Mouse (Mus musculus) liver, embryonic 14.5 days (tissue): Measurements from ENCODE around the gene Mrps24. TPM values are rescaled to one million over a fixed set of nuclear protein-coding genes. Genes with fewer than 3 reads are reported as not detected.

Experiments used
- ATAC-seq: fragments of 200-750 bp; cut with Nextera tagmentation; 2 replicates; pipeline ENCODE4 v1.8.0; 2017; ENCODE audit warnings: moderate number of reproducible peaks, mild to moderate bottlenecking, moderate library complexity; ENCODE audit not compliant: insufficient read depth
- DNase-seq, 3 experiments: peaks; one replicate each; pipeline ENCODE4 v3.0.0-alpha.2; 2012 to 2013; ENCODE audit warnings: low read depth in 3 of 3, low spot score in 3 of 3
- H3K27ac ChIP-seq: fragments of 300-500 bp; sonication (generic); 2 replicates; pipeline ENCODE4 v1.5.1; 2014; ENCODE audit warnings: moderate library complexity, mild to moderate bottlenecking, control low read depth, inconsistent platforms
- H3K27me3 ChIP-seq: fragments of 300-500 bp; sonication (generic); 2 replicates; pipeline ENCODE4 v1.6.1; 2014; ENCODE audit warnings: mild to moderate bottlenecking, low read length, moderate library complexity; ENCODE audit not compliant: control insufficient read depth, insufficient read depth
- H3K36me3 ChIP-seq: fragments of 300-500 bp; sonication (generic); replicated peaks from 2 replicates; pipeline ENCODE4 v1.6.1; 2014; ENCODE audit warnings: low read depth; ENCODE audit not compliant: control insufficient read depth, insufficient read depth
- H3K4me1 ChIP-seq, 2 experiments: fragments of 200-500 bp in 1 of 2; fragments of 300-500 bp in 1 of 2; sonication (generic) in 1 of 2; replicated peaks; 2 replicates each; pipeline ENCODE4 v1.6.1; 2012 to 2014; ENCODE audit warnings: antibody characterized with exemption in 1 of 2, inconsistent platforms in 1 of 2, low read length in 1 of 2; ENCODE audit not compliant: control insufficient read depth in 2 of 2, insufficient read depth in 2 of 2
- H3K4me2 ChIP-seq: fragments of 300-500 bp; sonication (generic); 2 replicates; pipeline ENCODE4 v1.6.1; 2014; ENCODE audit warnings: low read depth, mild to moderate bottlenecking, control low read depth, moderate library complexity
- H3K4me3 ChIP-seq, 2 experiments: fragments of 200-500 bp in 1 of 2; fragments of 300-500 bp in 1 of 2; sonication (generic) in 1 of 2; 2 replicates each; pipeline ENCODE4 v1.5.1; 2012 to 2014; ENCODE audit warnings: low read depth in 2 of 2, low read length in 2 of 2, mild to moderate bottlenecking in 2 of 2, control low read depth in 1 of 2, inconsistent platforms in 1 of 2, moderate library complexity in 1 of 2; ENCODE audit not compliant: insufficient read depth in 1 of 2
- H3K9ac ChIP-seq: fragments of 300-500 bp; sonication (generic); replicated peaks from 2 replicates; pipeline ENCODE4 v1.6.1; 2014; ENCODE audit warnings: mild to moderate bottlenecking, control low read depth, moderate library complexity
- H3K9me3 ChIP-seq: fragments of 300-500 bp; sonication (generic); 2 replicates; pipeline ENCODE4 v1.6.1; 2016; ENCODE audit warnings: low read length, mixed read lengths; ENCODE audit not compliant: control insufficient read depth
- CTCF ChIP-seq: IDR thresholded peaks from 2 replicates; pipeline ENCODE4 v1.5.1; 2016; ENCODE audit warnings: antibody characterized with exemption, low read depth, control low read depth
- EP300 ChIP-seq: IDR thresholded peaks from 2 replicates; pipeline ENCODE4 v1.6.1; 2016; ENCODE audit warnings: antibody characterized with exemption, low read depth
- WGBS: fragments of 180-500 bp; shearing (Covaris S2); extraction: QIAGEN DNeasy Blood & Tissue Kit; methylation state at CpG from one replicate; pipeline ENCODE4 v1.1.7; 2014; ENCODE audit not compliant: insufficient replicate concordance; 5-methylcytosine and 5-hydroxymethylcytosine counted together
- polyA plus RNA-seq, 2 experiments: library from polyadenylated mRNA; depleted of rRNA in 1 of 2; stranded (reverse) in 1 of 2; unstranded in 1 of 2; fragments of >200 nt; fragmentation: Nextera tagmentation in 1 of 2; extraction: Ambion mirVana in 1 of 2; gene quantifications; 2 replicates each; pipeline versions ENCODE4 v1.2.1 to v1.2.3; 2012 to 2014

The Mrps24 gene
- polyA plus RNA-seq, 2 experiments = 61.8 to 130 TPM

DNA sequence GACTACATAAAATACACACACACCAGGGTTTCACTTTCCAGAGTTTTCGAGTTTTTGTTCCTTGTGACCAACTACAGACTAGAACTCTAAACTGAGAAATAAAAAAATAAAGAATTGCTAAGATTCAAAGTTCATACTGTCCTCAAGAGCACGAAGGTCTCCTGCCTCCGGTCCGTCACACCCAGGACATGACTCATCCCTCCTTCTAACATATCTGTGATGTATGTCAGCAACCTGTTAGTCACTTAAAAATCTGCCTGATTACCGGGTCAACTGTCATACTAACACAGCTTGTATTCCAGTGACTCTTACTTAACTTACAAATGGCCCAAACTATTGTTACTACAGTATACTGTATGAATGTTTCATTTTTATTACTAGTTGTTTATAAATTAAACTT lies 21.7 kb upstream of the Mrps24 start:
- Histone ChIP-seq H3K27ac (no peak overlapping the region), H3K4me3 (no peak overlapping the region), H3K36me3 (no peaks in the 10 kb centered on the region), H3K27me3 (no peaks in the 10 kb centered on the region), H3K9me3 (no peaks in the 10 kb centered on the region), H3K4me1 (peaks cover 6 to 9% of the 10 kb centered on the region in 2 experiments; a peak in 3 of 4 replicates), H3K9ac (no peak overlapping the region), H3K4me2 (no peak overlapping the region)
- no peak for TF ChIP-seq CTCF
- no peak for TF ChIP-seq EP300
- DNase-seq (no peak), ATAC-seq (no peak)
- 49% methylated on average over 5 of the region's 5 CpGs for WGBS

DNA sequence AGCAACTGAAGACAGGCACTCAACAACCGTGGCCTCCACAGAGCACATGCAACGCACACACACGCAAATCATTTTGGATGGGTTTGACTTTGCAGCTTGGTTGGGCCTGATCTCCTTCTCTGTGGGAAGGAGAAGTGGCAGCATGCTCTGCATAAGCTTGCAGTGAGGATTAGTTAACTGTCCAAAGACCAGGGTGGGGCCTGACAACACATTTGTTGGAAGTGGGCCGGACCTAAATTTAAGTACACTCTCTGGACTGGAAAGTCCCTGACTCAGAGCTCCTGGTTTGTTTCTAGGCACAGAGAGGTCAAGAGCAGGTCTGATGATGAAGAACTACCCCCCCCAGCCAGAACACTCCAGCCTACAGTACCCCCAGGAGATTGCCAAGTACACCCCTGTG lies 18.8 kb upstream of the Mrps24 start:
- no peaks in the 10 kb centered on the region for H3K9me3 ChIP-seq
- no peak for TF ChIP-seq CTCF
- no peak for TF ChIP-seq EP300
- H3K27ac ChIP-seq = no peak overlapping the region
- H3K4me2 ChIP-seq = no peak overlapping the region
- 88% methylated on average over 4 of the region's 4 CpGs for WGBS
- H3K4me3 ChIP-seq = no peak overlapping the region
- H3K9ac ChIP-seq = no peak overlapping the region
- no peaks in the 10 kb centered on the region for H3K36me3 ChIP-seq
- H3K4me1 ChIP-seq = no peaks in the 10 kb centered on the region
- DNase-seq (no peak), ATAC-seq (no peak)
- no peaks in the 10 kb centered on the region for H3K27me3 ChIP-seq

DNA sequence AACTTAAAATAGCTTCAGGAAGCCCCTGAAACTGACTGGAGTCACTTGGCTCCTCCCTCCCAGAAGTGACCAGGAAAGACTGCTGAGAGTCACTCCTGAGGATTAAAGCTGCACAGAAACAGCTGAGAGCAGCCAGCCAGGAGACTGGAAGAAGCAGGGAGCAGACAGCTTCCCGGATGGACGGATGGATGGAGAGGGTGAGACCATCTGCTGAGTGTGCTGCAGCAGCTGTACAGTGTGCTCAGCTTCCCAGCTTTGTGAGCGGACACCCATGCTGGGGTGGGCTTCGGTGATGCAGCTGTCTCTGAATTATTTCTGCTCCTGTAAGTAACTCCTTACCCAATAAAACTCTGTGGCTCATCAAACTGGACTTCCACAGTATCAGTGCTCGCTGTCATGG lies 16.9 kb upstream of the Mrps24 start:
- Histone ChIP-seq H3K9ac (no peak overlapping the region), H3K4me2 (no peak overlapping the region), H3K27ac (no peak overlapping the region), H3K27me3 (no peaks in the 10 kb centered on the region), H3K9me3 (no peaks in the 10 kb centered on the region), H3K4me1 (peaks cover 0 to 4% of the 10 kb centered on the region in 2 experiments; a peak in 2 of 4 replicates), H3K4me3 (no peak overlapping the region), H3K36me3 (no peaks in the 10 kb centered on the region)
- WGBS = 69% methylated on average over 5 of the region's 5 CpGs
- TF ChIP-seq CTCF (no peak), EP300 (no peak)
- DNase-seq (no peak), ATAC-seq (no peak)

GRCm38 (mm10) chr11:5729582-5729981 lies 14.1 kb upstream of the Mrps24 start:
- ATAC-seq (no peak), DNase-seq (no peak)
- Histone ChIP-seq H3K27me3 (no peaks in the 10 kb centered on the region), H3K36me3 (no peaks in the 10 kb centered on the region), H3K27ac (no peak overlapping the region), H3K4me1 (peaks cover 0 to 4% of the 10 kb centered on the region in 2 experiments; a peak in 2 of 4 replicates), H3K9me3 (no peaks in the 10 kb centered on the region), H3K4me2 (no peak overlapping the region), H3K9ac (no peak overlapping the region), H3K4me3 (no peak overlapping the region)
- TF ChIP-seq CTCF = no peak
- TF ChIP-seq EP300 = no peak
- WGBS = 69% methylated on average over 9 of the region's 9 CpGs

GRCm38 (mm10) chr11:5718611-5719354 lies 3.3 kb upstream of the Mrps24 start:
- ATAC-seq (no peak), DNase-seq (no peak)
- H3K9me3 ChIP-seq = no peaks in the 10 kb centered on the region
- no peak overlapping the region for H3K4me3 ChIP-seq
- no peak overlapping the region for H3K27ac ChIP-seq
- H3K9ac ChIP-seq = no peak overlapping the region
- TF ChIP-seq EP300 = no peak
- no peak for TF ChIP-seq CTCF
- peaks cover 37% of the 10 kb centered on the region for H3K36me3 ChIP-seq
- WGBS = 84% methylated on average over 12 of the region's 12 CpGs
- no peaks in the 10 kb centered on the region for H3K4me1 ChIP-seq
- no peaks in the 10 kb centered on the region for H3K27me3 ChIP-seq
- no peak overlapping the region for H3K4me2 ChIP-seq
